Mouse (Mus musculus) heart, postnatal 4 days (tissue): ENCODE results near the gene Kcnh5. TPM values are rescaled to one million over a fixed set of nuclear protein-coding genes. Genes with fewer than 3 reads are reported as not detected.
A peak's percentile ranks its signal among the peaks of the same experiment; 100 is the strongest.

Experiments used
- DNase-seq: peaks from one replicate; pipeline ENCODE4 v3.0.0; 2021
- total RNA-seq, 2 experiments: library from RNA; stranded (reverse); gene quantifications; 2 replicates each; pipeline ENCODE4 v1.2.3; 2021

Gene Kcnh5
- total RNA-seq = not detected

DNA sequence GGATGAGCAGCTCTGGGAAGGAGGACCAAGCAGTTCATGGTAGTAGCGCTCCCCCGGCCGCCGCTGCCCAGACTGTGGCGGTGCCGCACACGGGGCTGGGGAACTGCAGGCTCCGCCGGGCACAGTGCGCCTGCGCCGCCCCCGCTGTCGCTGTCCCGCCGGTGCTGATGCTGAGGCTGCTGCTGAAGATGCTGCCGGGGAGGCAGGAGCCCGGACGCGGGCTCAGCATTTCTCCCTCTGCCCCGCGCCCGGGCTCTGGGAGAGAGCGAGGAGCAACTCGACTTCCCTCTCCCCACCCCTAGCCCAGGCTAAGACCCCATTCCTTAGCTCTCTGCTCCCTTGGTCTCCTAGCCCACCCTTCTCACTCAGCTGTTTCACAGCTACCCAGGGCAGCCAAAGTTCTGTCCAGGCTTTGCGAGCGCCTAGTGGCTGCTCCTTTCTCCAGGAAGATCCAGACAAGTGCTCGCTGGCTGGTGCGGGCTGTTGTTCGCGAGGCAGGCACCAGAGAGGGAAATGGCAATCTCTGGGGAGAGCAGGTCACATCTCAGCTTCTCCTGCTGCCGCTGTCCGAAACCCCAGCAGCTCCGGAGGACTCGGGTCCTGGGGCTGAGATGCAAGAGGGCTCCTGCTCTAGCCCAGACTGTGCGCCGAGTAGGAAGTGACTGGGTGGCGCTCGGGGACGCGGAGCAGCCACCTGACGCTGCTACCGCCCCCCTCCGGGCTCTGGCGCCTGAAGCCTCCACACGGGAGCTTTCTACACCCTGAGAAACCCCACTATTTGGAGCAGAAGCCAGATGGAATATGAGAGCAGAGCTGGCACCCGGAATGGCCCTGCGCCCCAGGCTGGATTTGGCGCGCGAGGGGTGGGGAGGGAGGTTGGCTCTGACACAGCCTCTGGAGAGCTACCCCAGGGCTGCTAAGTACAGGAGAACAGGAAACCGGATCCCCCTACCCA lies at the start of gene Kcnh5:
Gene Kcnh5, minus strand, starts transcription at position 642 of the 955 bp plus-strand sequence.
- peak; percentile 24 for DNase-seq

GRCm38 (mm10) chr12:75223966-75224365 lies 46.8 kb upstream of the Kcnh5 start:
- no peak for DNase-seq

DNA sequence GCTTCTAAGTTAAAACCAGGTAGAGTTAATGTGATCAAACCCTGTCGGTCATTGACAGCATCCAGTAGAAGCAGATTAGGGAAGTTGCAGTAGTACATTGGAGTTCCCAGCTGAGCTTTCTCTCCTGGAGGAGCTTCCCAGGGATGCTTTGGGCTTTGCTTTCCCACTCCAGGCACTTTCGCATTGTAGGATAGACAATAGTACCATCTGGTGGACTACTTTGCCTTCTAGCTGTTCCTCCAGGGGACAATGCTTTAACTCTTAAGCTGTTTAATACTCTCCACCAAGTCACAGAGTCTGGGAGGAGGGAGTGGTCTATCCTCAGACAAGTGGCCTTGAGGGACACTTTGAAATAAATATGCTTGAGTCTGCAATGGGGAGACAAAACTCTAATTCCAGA lies 12.3 kb upstream of the Kcnh5 start:
- DNase-seq = no peak

DNA sequence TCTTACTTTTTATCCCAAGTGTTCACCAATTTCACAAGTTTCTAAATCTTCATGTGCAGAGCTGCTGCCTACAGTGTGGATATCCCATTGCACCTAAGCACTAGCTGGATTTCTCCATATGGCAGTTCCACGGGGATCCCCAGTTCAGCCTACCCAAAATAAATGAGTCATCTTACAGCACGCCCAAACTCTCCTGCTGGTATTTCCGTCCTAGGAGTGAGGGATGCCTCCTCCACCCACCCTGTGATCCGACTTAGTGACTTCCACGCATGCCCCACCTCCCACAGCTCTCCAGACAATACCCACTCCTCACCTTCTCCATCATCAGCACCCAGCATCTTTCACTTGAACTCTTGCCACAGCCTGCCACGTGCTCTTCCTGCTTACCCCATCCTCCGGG lies 5.5 kb upstream of the Kcnh5 start:
- no peak for DNase-seq

GRCm38 (mm10) chr12:75179491-75179890 lies 2.4 kb upstream of the Kcnh5 start:
- no peak for DNase-seq

DNA sequence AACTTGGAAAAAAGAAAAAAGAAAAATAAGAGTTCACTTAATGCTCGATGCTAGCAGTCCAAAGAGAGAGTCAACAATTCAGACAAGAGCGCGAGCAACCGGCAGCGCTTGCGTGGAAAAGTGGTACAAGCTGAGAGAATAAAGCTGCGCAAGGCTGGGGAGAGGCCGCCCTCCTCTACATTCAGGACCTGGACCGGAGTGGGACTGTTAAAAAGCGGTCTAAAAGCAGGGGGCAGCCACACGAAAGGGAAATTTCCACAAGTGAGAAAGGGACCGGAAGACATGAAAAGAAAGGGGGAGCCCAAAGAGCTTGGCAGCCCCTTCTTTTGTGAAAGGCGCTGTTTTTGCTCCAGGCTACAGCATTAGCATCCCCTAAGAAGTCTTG lies 506 bp upstream of the Kcnh5 start:
- no peak for DNase-seq

- no peak for DNase-seq
These were observed 1.1 kb downstream of the Kcnh5 start for GRCm38 (mm10) chr12:75175931-75176565.

GRCm38 (mm10) chr12:75170970-75171369 lies 6.2 kb downstream of the Kcnh5 start:
- DNase-seq = peak; percentile 14

GRCm38 (mm10) chr12:75153076-75153568 lies 24.0 kb downstream of the Kcnh5 start:
- no peak for DNase-seq

- DNase-seq = no peak
These were observed 37.3 kb downstream of the Kcnh5 start for GRCm38 (mm10) chr12:75139792-75140191.

GRCm38 (mm10) chr12:75091921-75092320 lies 85.2 kb downstream of the Kcnh5 start:
- DNase-seq = no peak

GRCm38 (mm10) chr12:75090957-75091356 lies 86.2 kb downstream of the Kcnh5 start:
- no peak for DNase-seq

GRCm38 (mm10) chr12:75077175-75077574 lies 100.0 kb downstream of the Kcnh5 start:
- no peak for DNase-seq

- no peak for DNase-seq
These were observed 106.1 kb downstream of the Kcnh5 start for GRCm38 (mm10) chr12:75071043-75071442.

DNA sequence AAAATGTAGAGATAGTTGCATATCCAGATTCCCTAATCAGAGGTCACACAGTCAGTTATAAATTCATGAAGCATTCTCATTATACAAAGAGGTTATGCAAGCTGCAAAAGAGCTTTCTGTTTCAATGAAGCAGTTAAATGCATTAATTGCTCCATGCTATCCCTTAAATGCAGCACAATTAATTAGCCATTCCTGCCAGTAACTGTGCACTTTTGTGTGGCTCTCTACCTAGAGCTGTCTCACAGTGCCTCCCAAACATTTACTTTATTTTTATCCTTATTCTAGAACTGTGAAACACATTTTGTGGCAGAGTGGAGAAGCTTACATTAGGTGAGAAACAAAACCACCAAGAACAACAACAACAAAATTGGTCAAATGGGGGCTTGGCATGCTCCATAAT lies 114.6 kb downstream of the Kcnh5 start:
- DNase-seq = no peak

DNA sequence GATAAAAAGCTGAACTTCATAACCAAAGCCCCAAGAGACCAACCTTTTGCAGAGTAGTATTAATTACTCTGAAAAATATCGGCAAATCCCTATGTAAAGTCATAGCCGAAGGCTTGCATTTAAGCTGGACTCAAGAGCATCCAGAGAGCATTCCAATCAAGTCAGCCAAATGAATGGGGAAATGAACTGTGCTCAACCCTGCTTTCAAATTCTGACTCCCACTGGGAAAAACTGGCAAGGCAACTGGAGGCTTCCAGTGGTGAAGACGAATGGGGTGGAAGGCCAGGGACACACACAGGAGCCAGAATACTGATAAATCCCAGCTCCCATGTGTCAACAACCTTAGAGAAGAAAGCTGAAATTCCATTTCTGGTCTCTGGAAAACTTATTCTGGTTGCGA lies 115.4 kb downstream of the Kcnh5 start:
- peak; percentile 8 for DNase-seq

DNA sequence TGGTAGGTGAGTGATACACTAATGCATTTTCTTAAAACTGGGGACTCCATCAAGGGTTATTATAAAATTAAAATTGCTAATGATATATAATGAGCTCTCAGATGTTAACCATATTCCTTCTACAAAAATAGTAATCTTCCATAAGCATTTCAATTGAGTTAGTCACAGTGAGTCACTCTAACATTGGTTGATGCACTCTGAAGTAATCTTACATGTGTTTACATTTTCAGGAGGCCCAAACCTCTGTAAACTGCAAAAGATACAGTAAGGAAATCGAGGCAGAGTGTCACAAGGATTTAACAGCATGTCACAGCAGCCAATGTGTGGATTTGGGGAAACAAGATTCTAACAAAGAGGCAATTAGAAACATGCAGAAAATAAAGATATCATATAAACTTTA lies 123.4 kb downstream of the Kcnh5 start:
- DNase-seq = no peak

DNA sequence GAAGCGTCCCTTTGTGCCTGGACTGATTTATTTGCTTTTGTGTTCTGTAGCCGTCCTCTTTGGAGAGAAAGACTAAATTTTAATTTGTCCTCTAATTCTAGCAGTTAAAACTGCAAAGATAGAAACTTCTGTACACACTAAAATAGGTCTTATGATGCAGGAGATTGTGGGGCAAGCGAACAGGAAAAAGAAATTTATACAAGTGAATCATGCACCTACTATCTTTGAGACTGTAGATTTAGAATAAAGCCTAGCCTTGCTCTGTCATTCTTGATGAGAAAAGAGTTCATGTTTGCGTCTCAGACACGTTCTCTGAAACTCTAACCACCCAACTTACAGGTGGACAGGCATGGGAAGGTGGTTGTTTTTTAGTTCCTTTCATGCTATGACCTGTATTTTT lies 140.4 kb downstream of the Kcnh5 start:
- no peak for DNase-seq

DNA sequence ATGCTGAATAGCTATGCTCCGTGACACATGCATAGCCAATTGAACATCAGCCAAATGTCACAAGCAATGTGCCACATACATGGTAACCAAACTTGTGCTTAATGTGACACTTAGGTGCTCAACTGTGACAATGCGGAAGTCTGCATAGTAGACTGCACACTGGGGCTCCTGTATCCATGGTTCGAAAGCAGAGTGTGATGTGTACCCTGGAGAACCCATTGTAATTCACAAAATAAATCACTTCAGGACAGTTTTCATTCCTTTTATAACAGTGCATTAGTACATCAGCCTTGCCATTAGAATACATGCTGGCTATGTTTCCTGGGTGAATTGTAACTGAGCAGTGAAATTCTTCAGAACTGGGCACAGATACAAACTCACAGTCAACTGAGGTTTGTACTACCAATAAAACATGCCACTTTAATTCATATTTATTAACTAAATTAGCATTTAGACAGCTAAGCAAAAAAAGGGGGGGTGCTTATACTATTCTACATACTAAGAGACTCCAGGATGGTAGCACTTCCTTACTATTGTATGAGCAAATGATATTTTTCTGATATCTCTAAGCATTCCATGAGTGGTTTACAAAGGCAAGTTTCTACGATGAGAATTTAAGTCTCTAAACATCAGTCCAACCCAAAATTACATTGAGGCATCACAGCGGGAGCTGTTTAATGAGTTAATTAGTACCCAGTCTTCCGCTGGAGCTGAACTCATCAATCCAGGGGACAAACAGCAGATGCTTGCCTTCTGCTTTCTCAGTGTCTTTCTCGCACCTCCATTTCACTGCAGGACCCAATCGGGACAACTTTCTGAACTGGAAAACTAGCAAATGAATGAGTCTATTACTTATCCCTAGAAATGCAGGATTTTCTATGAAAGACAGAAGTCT lies 144.9 kb downstream of the Kcnh5 start:
- no peak for DNase-seq

DNA sequence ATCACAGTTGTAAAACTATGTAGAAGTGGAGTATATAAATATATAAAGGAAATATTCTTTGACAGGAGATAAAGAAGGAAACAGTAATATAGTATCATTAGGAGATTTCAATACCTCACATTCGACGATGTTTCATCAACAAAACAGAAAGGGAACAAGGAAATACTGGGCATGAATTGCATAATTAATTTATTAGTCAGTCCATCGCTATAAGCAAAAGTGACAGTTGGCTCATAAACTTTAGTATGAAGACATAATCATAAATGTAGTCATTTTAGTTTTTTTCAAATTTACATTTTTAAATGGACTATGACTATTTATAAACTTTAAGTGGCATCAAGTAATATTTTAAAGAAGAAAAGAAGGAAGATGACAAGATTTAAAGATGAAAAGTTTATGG lies 205.9 kb downstream of the Kcnh5 start:
- no peak for DNase-seq

- no peak for DNase-seq
These were observed 207.7 kb downstream of the Kcnh5 start for GRCm38 (mm10) chr12:74969420-74969819.

DNA sequence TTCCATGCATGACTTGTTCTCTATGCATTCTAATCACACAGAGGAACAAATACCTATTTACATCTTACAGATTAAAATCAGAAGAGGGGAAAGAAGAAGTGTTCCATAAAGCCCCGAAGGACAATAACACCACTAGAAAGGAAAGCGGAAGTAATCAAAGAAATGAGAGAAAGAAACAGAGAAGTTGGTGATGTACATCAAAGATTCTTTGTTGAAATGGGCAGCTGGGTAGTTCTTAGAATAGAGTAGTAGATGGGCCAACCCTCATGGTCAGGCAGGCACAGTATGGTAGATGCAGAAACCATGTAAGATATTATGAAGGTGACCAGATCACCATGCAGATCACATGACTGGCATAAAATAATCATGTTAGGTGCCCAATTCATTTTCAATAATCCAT lies 210.9 kb downstream of the Kcnh5 start:
- DNase-seq = no peak

DNA sequence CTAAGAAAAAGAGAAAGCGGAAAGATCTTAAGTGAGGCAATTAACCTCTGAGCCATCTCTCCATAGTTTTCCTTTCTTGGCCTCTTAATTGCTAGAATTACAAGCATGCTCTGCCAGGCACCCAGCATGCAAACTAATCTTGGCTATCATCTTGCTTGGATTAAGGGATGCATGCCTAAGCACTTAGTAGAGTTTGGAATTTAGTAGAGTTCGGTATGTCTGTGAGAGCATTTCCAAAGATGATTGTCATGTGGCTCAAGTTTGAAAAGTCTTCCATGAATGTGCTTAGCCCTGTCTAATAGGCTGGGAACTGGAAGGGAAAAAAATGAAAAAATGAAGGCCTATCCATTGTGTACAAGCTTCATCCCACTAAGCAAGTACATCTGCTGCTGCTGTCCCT lies 224.5 kb downstream of the Kcnh5 start:
- no peak for DNase-seq
